Mouse (Mus musculus) cerebellum, adult 11-12 months (tissue): Measurements from ENCODE around the gene Gm436.

Source experiments
- DNase-seq: peaks from one replicate; pipeline ENCODE4 v3.0.0; 2022

Gene Gm436

DNA sequence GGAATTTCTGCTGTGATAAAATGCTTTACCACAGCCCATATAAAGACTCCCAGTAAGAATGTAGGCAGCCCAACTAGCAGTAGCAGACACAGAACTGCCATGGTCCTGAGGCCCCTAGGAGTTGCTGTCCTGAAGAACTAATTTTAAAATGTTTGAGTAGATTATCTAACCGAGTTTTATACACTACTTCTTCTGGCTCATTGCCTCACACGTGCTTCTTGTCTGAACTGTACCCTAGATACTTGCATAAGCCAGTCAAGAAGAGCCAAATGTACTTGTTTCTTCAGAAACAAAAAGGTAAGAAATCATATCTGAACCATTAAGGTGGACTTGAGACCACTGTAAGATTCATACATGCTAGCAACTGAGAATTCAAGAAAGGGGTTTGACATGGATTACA, at the start of gene Gm436:
TSS of gene Gm436 (minus strand) at position 101 of the 400 bp plus-strand sequence.
- DNase-seq = no peak

DNA sequence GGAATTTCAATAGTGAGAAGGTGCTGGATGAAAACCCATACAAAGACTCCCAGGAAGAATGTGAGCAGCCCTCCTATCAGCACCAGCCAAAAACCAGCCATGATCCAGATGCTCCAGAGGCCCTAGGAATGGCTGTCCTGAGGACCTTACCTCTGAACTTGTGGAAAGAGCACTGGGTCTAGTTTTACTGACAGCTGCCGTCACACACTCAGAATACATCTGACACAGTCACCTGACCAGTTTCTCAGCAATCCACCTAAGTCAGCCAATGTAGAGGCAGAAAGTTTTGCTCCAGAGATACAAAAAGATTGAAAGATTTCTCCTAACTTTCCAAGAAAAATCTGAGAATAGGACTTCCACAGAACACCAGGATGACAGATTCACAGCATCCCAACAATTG, 35.1 kb upstream of the Gm436 start, which contains the start of gene Gm13178:
TSS of gene Gm13178 (minus strand) at position 101 of the 400 bp plus-strand sequence.
- DNase-seq = no peak

DNA sequence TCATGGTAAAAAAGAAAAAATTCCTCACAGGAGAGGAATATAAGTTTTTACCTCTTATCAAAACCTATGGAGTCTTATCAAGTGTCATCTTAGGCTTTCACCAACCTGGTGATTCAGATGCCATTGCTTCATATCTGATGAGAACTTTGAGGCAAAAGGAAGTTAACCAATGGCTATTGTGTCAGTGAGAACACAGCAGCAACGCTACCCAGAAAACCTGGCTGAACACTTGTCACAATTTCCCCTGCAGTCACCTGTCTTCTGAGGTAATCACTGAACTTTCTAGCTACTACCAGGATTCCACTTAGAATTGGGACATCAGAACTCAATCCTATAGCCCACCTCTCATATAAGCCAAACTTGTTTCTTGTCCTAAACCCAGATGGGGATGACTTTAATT, 33.5 kb upstream of the Gm436 start:
- no peak for DNase-seq

GRCm38 (mm10) chr4:144718288-144718687, 32.1 kb upstream of the Gm436 start:
- no peak for DNase-seq

DNA sequence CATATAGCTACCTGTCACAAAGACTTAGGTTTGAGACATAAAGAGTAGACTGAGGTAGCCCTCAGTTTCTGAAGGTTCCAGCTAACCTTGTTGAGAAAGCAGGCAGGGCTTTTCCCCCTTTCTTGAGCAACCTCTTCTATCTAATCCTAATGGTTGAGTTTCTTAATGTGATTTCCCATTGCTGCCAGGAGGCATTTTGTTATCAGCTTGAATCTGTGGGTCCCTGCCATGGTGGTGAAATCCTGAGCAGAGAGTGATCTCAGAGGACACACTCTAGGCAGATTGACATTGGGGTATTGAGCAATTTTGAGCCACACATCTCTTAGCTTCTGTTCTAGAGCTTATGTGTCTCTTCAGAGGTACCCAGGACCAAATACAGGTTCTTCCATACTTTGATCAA, 47.9 kb downstream of the Gm436 start:
- no peak for DNase-seq
